Mouse (Mus musculus) bone marrow macrophage, adult 2 months (primary cell): ENCODE data around the gene 1700008O03Rik. TPM values are rescaled to one million over a fixed set of nuclear protein-coding genes. Genes with fewer than 3 reads are reported as not detected.

ENCODE experiments used
- H3K27ac ChIP-seq: 2 replicates; pipeline ENCODE4 v1.5.1; 2012; ENCODE audit warnings: low read depth, low read length; ENCODE audit not compliant: insufficient read depth
- H3K4me1 ChIP-seq: 2 replicates; pipeline ENCODE4 v1.6.1; 2012; ENCODE audit warnings: low read length; ENCODE audit not compliant: control insufficient read depth, insufficient read depth
- H3K4me3 ChIP-seq: 2 replicates; pipeline ENCODE4 v1.5.1; 2012; ENCODE audit warnings: mild to moderate bottlenecking, low read length, moderate library complexity; ENCODE audit not compliant: insufficient read depth
- CTCF ChIP-seq: IDR thresholded peaks from 2 replicates; pipeline ENCODE4 v1.5.1; 2012; ENCODE audit warnings: low read depth, mild to moderate bottlenecking, low read length, moderate library complexity
- POLR2A ChIP-seq: IDR thresholded peaks from 2 replicates; pipeline ENCODE4 v1.6.1; 2012; ENCODE audit warnings: mild to moderate bottlenecking, low read depth, low read length, borderline replicate concordance
- polyA plus RNA-seq: library from polyadenylated mRNA; stranded (reverse); fragments of >200 nt; gene quantifications from 2 replicates; pipeline ENCODE4 v1.2.4, GENCODE M21; 2012; ENCODE audit not compliant: missing spikeins, insufficient read depth, insufficient read length

Gene 1700008O03Rik
- polyA plus RNA-seq, 1 experiment = 1.2 TPM

GRCm38 (mm10) chr7:44310878-44311712 lies 74.5 kb downstream of the 1700008O03Rik start:
- TF ChIP-seq CTCF (no peak), POLR2A (no peak)
- H3K27ac ChIP-seq = no peak overlapping the region
- peak overlapping the region; percentile 10; the same call in 1 of the 2 replicates for H3K4me3 ChIP-seq
- H3K4me1 ChIP-seq = peaks cover 3% of the 10 kb centered on the region; the same call in 1 of the 2 replicates

GRCm38 (mm10) chr7:44310285-44310877 lies 75.2 kb downstream of the 1700008O03Rik start:
- TF ChIP-seq CTCF = no peak
- no peak for TF ChIP-seq POLR2A
- peak overlapping the region; percentile 19; the same call in 1 of the 2 replicates for H3K4me3 ChIP-seq
- no peak overlapping the region for H3K27ac ChIP-seq
- peaks cover 7% of the 10 kb centered on the region; the same call in 1 of the 2 replicates for H3K4me1 ChIP-seq

Other genes starting within 250 kb of the 1700008O03Rik start
- not detected in 2 replicates for gene Klk1b16, start 249.1 kb downstream of the 1700008O03Rik start, polyA plus RNA-seq
- gene Klk1b24, start 197.6 kb downstream of the 1700008O03Rik start, polyA plus RNA-seq = not detected in 2 replicates
- not detected in 2 replicates for gene Klk1b3, start 187.6 kb downstream of the 1700008O03Rik start, polyA plus RNA-seq
- not detected in 2 replicates for gene Klk1b4, start 178.4 kb downstream of the 1700008O03Rik start, polyA plus RNA-seq
- gene Klk1b5, start 169.9 kb downstream of the 1700008O03Rik start, polyA plus RNA-seq = not detected in 2 replicates
- not detected in 2 replicates for gene Klk1, start 160.5 kb downstream of the 1700008O03Rik start, polyA plus RNA-seq
- gene Gm36864, start 149.6 kb downstream of the 1700008O03Rik start, polyA plus RNA-seq = not detected in 2 replicates
- gene 1700028J19Rik, start 139.1 kb downstream of the 1700008O03Rik start, polyA plus RNA-seq = 1.0 and 1.6 TPM in 2 replicates
- gene 2410002F23Rik, start 139.1 kb downstream of the 1700008O03Rik start, polyA plus RNA-seq = 18.4 and 21.7 TPM in 2 replicates
- gene Acp4, start 128.4 kb downstream of the 1700008O03Rik start, polyA plus RNA-seq = not detected in 2 replicates
- not detected in 2 replicates for gene Gm15517, start 124.4 kb downstream of the 1700008O03Rik start, polyA plus RNA-seq
- gene Clec11a, start 78.9 kb downstream of the 1700008O03Rik start, polyA plus RNA-seq = 0.19 TPM in 1 of 2 replicates, not detected in the other
- gene Shank1, start 75.6 kb downstream of the 1700008O03Rik start, polyA plus RNA-seq = not detected in 2 replicates
- 0.62 and 0.89 TPM in 2 replicates for gene Syt3, start 1.7 kb downstream of the 1700008O03Rik start, polyA plus RNA-seq
- gene Lrrc4b, start 43.2 kb upstream of the 1700008O03Rik start, polyA plus RNA-seq = not detected in 2 replicates
- gene Aspdh, start 79.6 kb upstream of the 1700008O03Rik start, polyA plus RNA-seq = not detected in 2 replicates
- gene Josd2, start 82.2 kb upstream of the 1700008O03Rik start, polyA plus RNA-seq = 46.7 and 51.3 TPM in 2 replicates
- 82.1 and 89.3 TPM in 2 replicates for gene Emc10, start 110.7 kb upstream of the 1700008O03Rik start, polyA plus RNA-seq
- 2.1 and 2.9 TPM in 2 replicates for gene Fam71e1, start 110.8 kb upstream of the 1700008O03Rik start, polyA plus RNA-seq
- not detected in 2 replicates for gene Mybpc2, start 138.8 kb upstream of the 1700008O03Rik start, polyA plus RNA-seq
- gene Spib, start 146.3 kb upstream of the 1700008O03Rik start, polyA plus RNA-seq = 0.32 and 0.43 TPM in 2 replicates
- 18.7 and 25.8 TPM in 2 replicates for gene Pold1, start 163.0 kb upstream of the 1700008O03Rik start, polyA plus RNA-seq
- 98.8 and 104 TPM in 2 replicates for gene Nr1h2, start 168.1 kb upstream of the 1700008O03Rik start, polyA plus RNA-seq
- gene Napsa, start 186.6 kb upstream of the 1700008O03Rik start, polyA plus RNA-seq = 218 and 224 TPM in 2 replicates
- gene Kcnc3, start 204.8 kb upstream of the 1700008O03Rik start, polyA plus RNA-seq = 0.36 and 1.6 TPM in 2 replicates